Comparison of ENCODE assay signal across 15 mouse cellular contexts in genomic region chr17:81063346-81063745, GRCm38 (mm10). TPM values are rescaled to one million over a fixed set of nuclear protein-coding genes. Genes with fewer than 3 reads are reported as not detected.
DNase-seq lines count a peak whose midpoint lies in the region; ATAC-seq and TF ChIP-seq lines count a peak whose summit lies in the region.
"Had no signal": no experiment of that assay in that cellular context is flagged by ENCODE, and none has a peak within 500 bp of the region (broad histone marks: within the 10 kb centered on the region; RNA-seq: fewer than 3 reads in every experiment).

No protein-coding gene starts in this region.

- no peak overlapping the region for H3K27ac ChIP-seq in kidney, adult 2 months (ENCODE audit: insufficient read depth, low read depth, low read length)
- H3K27ac ChIP-seq in liver, embryonic 12.5 days: peak overlapping the region; percentile 57; the same call in 1 of the 2 replicates
- H3K27ac ChIP-seq: embryonic facial prominence, embryonic 12.5 days; forebrain, embryonic 15.5 days had no signal

- H3K4me3 ChIP-seq in kidney, adult 2 months (ENCODE audit: insufficient read depth, low read depth, low read length): no peak overlapping the region
- H3K4me3 ChIP-seq in liver, embryonic 12.5 days: no peak overlapping the region

- peak overlapping the region; percentile 73 for H3K4me2 ChIP-seq in liver, embryonic 12.5 days

- TF ChIP-seq POLR2A in kidney, adult 2 months (IDR thresholded peaks at IDR 0.05; ENCODE audit: low read depth, low read length): no peak

- H3K27me3 ChIP-seq in kidney, adult 2 months (replicated peaks; ENCODE audit: control insufficient read depth, insufficient read depth, low read length): no peaks in the 10 kb centered on the region
- H3K27me3 ChIP-seq in liver, embryonic 12.5 days (replicated peaks): no peaks in the 10 kb centered on the region
- H3K27me3 ChIP-seq: embryonic facial prominence, embryonic 12.5 days; forebrain, embryonic 15.5 days had no signal

- no peak for ATAC-seq in liver, embryonic 12.5 days
- ATAC-seq: forebrain, embryonic 15.5 days; intestine, postnatal 0 days had no signal

- peaks cover 4% of the 10 kb centered on the region for H3K4me1 ChIP-seq in kidney, adult 2 months (ENCODE audit: control insufficient read depth, insufficient read depth, low read length)
- peaks cover 30% of the 10 kb centered on the region for H3K4me1 ChIP-seq in liver, embryonic 12.5 days

- H3K9ac ChIP-seq in liver, embryonic 12.5 days: no peak overlapping the region
- H3K9ac ChIP-seq: forebrain, embryonic 15.5 days had no signal

- peak; percentile 8 for DNase-seq in kidney, adult 2 months
- no peak for DNase-seq in kidney, adult 18-20 months
- DNase-seq in 3T3-L1 (ENCODE audit: low read depth, low spot score): peak; percentile 77
- DNase-seq in CD4-positive helper T cell, adult 2 months (ENCODE audit: low read depth, low spot score): peak; percentile 18
- no peak for DNase-seq in MN1 (ENCODE audit: low spot score)
- no peak for DNase-seq in adrenal gland, postnatal 25 days
- DNase-seq in kidney, postnatal 36 days: no peak
- DNase-seq: adrenal gland, adult 8-10 months; cerebellum, postnatal 36 days; gastrocnemius, postnatal 14 days; right cerebral cortex, postnatal 14 days had no signal

- 91% methylated on average over 3 of the region's 3 CpGs for WGBS in kidney, adult 2 months
- 66% methylated on average over 3 of the region's 3 CpGs for WGBS in liver, embryonic 12.5 days (ENCODE audit: insufficient replicate concordance)

- peaks cover 5% of the 10 kb centered on the region; the same call in 1 of the 2 replicates for H3K9me3 ChIP-seq in liver, embryonic 12.5 days (replicated peaks)
- H3K9me3 ChIP-seq: embryonic facial prominence, embryonic 12.5 days; forebrain, embryonic 15.5 days had no signal

- no peak for TF ChIP-seq CTCF in kidney, adult 2 months (conservative IDR thresholded peaks at IDR 0.05; ENCODE audit: insufficient read depth, insufficient read length, low read depth, low read length)

- H3K36me3 ChIP-seq in kidney, adult 2 months (ENCODE audit: control insufficient read depth, insufficient read depth, low read length): no peaks in the 10 kb centered on the region
- H3K36me3 ChIP-seq in liver, embryonic 12.5 days: peaks cover 22% of the 10 kb centered on the region
- H3K36me3 ChIP-seq: embryonic facial prominence, embryonic 12.5 days; forebrain, embryonic 15.5 days had no signal

RNA-seq across cellular contexts. Expression of gene Thumpd2, which starts 1.5 kb away (rescaled TPM):
- 1.6 and 2.3 TPM in 2 replicates for polyA plus RNA-seq in kidney, adult 2 months (2012; rRNA removed)
- polyA plus RNA-seq in liver, embryonic 12.5 days (2016; fragmentation: Nextera tagmentation; extraction: Ambion mirVana): 9.3 and 10.5 TPM in 2 replicates
- total RNA-seq in adrenal gland, postnatal 25 days (2021): 7.9 and 11.2 TPM in 2 replicates

Comparison
In these comparisons a context has a peak if more than half of its experiments do, and no peak if none do; other contexts are left out.
1. DNase-seq: peak in kidney, adult 2 months (single experiment), 3T3-L1 (single experiment) and CD4-positive helper T cell, adult 2 months (single experiment); none in kidney, adult 18-20 months (single experiment), MN1 (single experiment), adrenal gland, postnatal 25 days (single experiment) and kidney, postnatal 36 days (0 of 2).